Mouse (Mus musculus): ENCODE data around the gene Scamp1. TPM values are rescaled to one million over a fixed set of nuclear protein-coding genes. Genes with fewer than 3 reads are reported as not detected.

Gene Scamp1
- polyA plus RNA-seq, 1 experiment from 2014 or later, result 165 TPM

DNA sequence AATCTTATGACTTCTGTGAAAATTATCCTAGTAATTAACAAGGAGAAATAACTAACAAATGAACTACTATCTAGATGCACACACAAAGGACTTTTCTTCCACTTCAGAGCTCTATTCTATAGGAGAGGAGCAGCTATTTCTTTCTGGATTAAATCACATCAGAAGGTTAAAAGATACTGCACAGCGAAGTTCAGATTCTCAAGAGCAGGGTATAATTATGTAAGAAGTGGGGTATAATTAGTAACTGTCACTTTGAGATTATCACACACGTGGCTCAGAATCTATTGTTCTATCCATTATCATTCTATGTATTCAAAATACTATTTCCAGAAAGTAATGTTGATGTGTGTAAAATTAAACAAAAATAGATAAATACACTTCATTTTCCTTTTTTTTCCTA is 22.6 kb upstream of the Scamp1 start:
- DNase-seq, result no peak
- no peaks in the 10 kb centered on the region; the same call in 1 of the 2 replicates for H3K4me1 ChIP-seq (ENCODE audit: control insufficient read depth, insufficient read depth, low read length)
- no peaks in the 10 kb centered on the region for H3K36me3 ChIP-seq (ENCODE audit: control insufficient read depth, insufficient read depth, low read length)
- no peak overlapping the region for H3K27ac ChIP-seq (replicated peaks; ENCODE audit: low read depth, low read length)
- no peak overlapping the region for H3K4me3 ChIP-seq (replicated peaks; ENCODE audit: low read depth, low read length)
- H3K9me3 ChIP-seq (ENCODE audit: control insufficient read depth, low read length), result no peaks in the 10 kb centered on the region
- no peak for ATAC-seq (ENCODE audit: low FRiP score, low TSS enrichment)
- 74% methylated on average over 2 of the region's 2 CpGs for whole genome bisulfite sequencing
- H3K4me2 ChIP-seq (ENCODE audit: low read length), result no peak overlapping the region
- H3K9ac ChIP-seq (replicated peaks; ENCODE audit: low read length), result no peak overlapping the region
- no peaks in the 10 kb centered on the region; the same call in 1 of the 2 replicates for H3K27me3 ChIP-seq (ENCODE audit: control insufficient read depth, insufficient read depth, low read length)

DNA sequence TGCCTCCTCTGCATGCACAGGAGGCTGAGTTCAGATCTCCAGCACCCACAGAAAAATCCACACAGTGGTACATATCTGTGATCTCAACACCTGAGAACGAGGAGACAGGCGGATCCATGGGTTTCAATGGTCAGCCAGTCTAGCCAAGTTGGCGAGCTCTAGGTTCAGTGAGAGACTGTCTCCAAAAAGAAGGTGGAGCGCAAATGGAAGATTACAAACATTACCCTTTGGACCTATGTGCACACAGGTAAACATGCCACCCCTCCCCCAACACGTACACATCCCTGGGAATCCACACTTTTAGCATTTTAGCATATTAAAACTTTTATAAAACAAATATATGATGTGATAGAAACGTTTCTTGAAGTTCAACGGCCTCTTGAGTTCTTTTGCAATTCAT is 21.9 kb upstream of the Scamp1 start:
- no peaks in the 10 kb centered on the region; the same call in 1 of the 2 replicates for H3K27me3 ChIP-seq (ENCODE audit: control insufficient read depth, insufficient read depth, low read length)
- ATAC-seq (ENCODE audit: low FRiP score, low TSS enrichment) (no peak), DNase-seq (no peak)
- no peaks in the 10 kb centered on the region for H3K9me3 ChIP-seq (ENCODE audit: control insufficient read depth, low read length)
- WGBS, result 90% methylated on average over 7 of the region's 7 CpGs
- no peak overlapping the region for H3K27ac ChIP-seq (replicated peaks; ENCODE audit: low read depth, low read length)
- no peak overlapping the region for H3K4me2 ChIP-seq (ENCODE audit: low read length)
- no peak overlapping the region for H3K4me3 ChIP-seq (replicated peaks; ENCODE audit: low read depth, low read length)
- no peaks in the 10 kb centered on the region for H3K36me3 ChIP-seq (ENCODE audit: control insufficient read depth, insufficient read depth, low read length)
- H3K9ac ChIP-seq (replicated peaks; ENCODE audit: low read length), result no peak overlapping the region
- no peaks in the 10 kb centered on the region; the same call in 1 of the 2 replicates for H3K4me1 ChIP-seq (ENCODE audit: control insufficient read depth, insufficient read depth, low read length)

GRCm38 (mm10) chr13:94306968-94307289 is 21.3 kb upstream of the Scamp1 start:
- H3K4me2 ChIP-seq (ENCODE audit: low read length), result peak overlapping the region; percentile 34
- H3K36me3 ChIP-seq (ENCODE audit: control insufficient read depth, insufficient read depth, low read length), result no peaks in the 10 kb centered on the region
- no peaks in the 10 kb centered on the region; the same call in 1 of the 2 replicates for H3K27me3 ChIP-seq (ENCODE audit: control insufficient read depth, insufficient read depth, low read length)
- ATAC-seq (ENCODE audit: low FRiP score, low TSS enrichment), result no peak; the same call in 1 of the 2 replicates
- no peak overlapping the region for H3K9ac ChIP-seq (replicated peaks; ENCODE audit: low read length)
- H3K27ac ChIP-seq (replicated peaks; ENCODE audit: low read depth, low read length), result peak overlapping the region; percentile 1; the same call in 1 of the 2 replicates
- no peak for DNase-seq
- no peaks in the 10 kb centered on the region; the same call in 1 of the 2 replicates for H3K4me1 ChIP-seq (ENCODE audit: control insufficient read depth, insufficient read depth, low read length)
- no peaks in the 10 kb centered on the region for H3K9me3 ChIP-seq (ENCODE audit: control insufficient read depth, low read length)
- WGBS, result 29% methylated on average over 5 of the region's 5 CpGs
- H3K4me3 ChIP-seq (replicated peaks; ENCODE audit: low read depth, low read length), result no peak overlapping the region

GRCm38 (mm10) chr13:94306277-94306967 is 20.8 kb upstream of the Scamp1 start:
- no peaks in the 10 kb centered on the region for H3K9me3 ChIP-seq (ENCODE audit: control insufficient read depth, low read length)
- ATAC-seq (ENCODE audit: low FRiP score, low TSS enrichment) (peak; percentile 78), DNase-seq (peak; percentile 79)
- H3K27me3 ChIP-seq (ENCODE audit: control insufficient read depth, insufficient read depth, low read length), result no peaks in the 10 kb centered on the region; the same call in 1 of the 2 replicates
- H3K4me2 ChIP-seq (ENCODE audit: low read length), result peak overlapping the region; percentile 34
- H3K4me3 ChIP-seq (replicated peaks; ENCODE audit: low read depth, low read length), result no peak overlapping the region
- no peaks in the 10 kb centered on the region; the same call in 1 of the 2 replicates for H3K4me1 ChIP-seq (ENCODE audit: control insufficient read depth, insufficient read depth, low read length)
- H3K36me3 ChIP-seq (ENCODE audit: control insufficient read depth, insufficient read depth, low read length), result no peaks in the 10 kb centered on the region
- H3K9ac ChIP-seq (replicated peaks; ENCODE audit: low read length), result no peak overlapping the region
- WGBS, result 41% methylated on average over 18 of the region's 18 CpGs
- H3K27ac ChIP-seq (replicated peaks; ENCODE audit: low read depth, low read length), result peak overlapping the region; percentile 1; the same call in 1 of the 2 replicates

DNA sequence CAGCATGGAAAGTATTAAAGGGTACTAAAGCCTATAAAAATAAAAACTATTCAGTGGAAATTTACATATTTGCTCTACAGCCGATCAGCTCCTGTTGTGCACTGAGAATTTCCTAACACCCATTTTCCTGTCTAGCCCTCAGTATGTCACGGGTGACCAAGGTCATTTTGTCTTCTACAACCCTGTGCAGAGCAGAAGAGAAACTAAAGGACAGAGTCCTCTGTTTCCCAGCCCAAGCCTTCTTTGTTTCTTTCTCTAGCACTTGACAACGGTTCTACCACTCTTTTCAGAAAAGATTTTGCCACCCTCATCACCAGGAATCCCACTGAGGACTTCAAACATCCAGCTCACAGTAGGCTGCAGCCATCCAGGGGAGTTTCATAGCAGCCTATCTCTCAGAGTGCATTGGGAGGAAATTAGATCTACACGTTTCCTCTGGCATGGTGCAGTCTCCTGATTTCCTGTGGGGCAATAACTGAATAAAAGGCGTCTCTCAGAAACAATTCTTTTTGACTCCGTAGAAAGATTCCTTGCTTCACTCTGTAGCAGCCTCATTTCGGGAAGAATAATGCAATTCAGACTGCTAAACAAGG is 15.4 kb upstream of the Scamp1 start:
- H3K4me2 ChIP-seq (ENCODE audit: low read length), result no peak overlapping the region
- 41% methylated on average over 7 of the region's 7 CpGs for WGBS
- H3K27me3 ChIP-seq (ENCODE audit: control insufficient read depth, insufficient read depth, low read length), result no peaks in the 10 kb centered on the region
- H3K4me3 ChIP-seq (replicated peaks; ENCODE audit: low read depth, low read length), result no peak overlapping the region
- H3K9ac ChIP-seq (replicated peaks; ENCODE audit: low read length), result no peak overlapping the region
- ATAC-seq (ENCODE audit: low FRiP score, low TSS enrichment) (no peak), DNase-seq (no peak)
- no peaks in the 10 kb centered on the region for H3K9me3 ChIP-seq (ENCODE audit: control insufficient read depth, low read length)
- H3K36me3 ChIP-seq (ENCODE audit: control insufficient read depth, insufficient read depth, low read length), result no peaks in the 10 kb centered on the region
- no peaks in the 10 kb centered on the region for H3K4me1 ChIP-seq (ENCODE audit: control insufficient read depth, insufficient read depth, low read length)
- H3K27ac ChIP-seq (replicated peaks; ENCODE audit: low read depth, low read length), result no peak overlapping the region

- no peaks in the 10 kb centered on the region for H3K27me3 ChIP-seq (ENCODE audit: control insufficient read depth, insufficient read depth, low read length)
- no peak overlapping the region for H3K4me3 ChIP-seq (replicated peaks; ENCODE audit: low read depth, low read length)
- DNase-seq (no peak), ATAC-seq (ENCODE audit: low FRiP score, low TSS enrichment) (no peak)
- no peaks in the 10 kb centered on the region for H3K36me3 ChIP-seq (ENCODE audit: control insufficient read depth, insufficient read depth, low read length)
- no peak overlapping the region for H3K27ac ChIP-seq (replicated peaks; ENCODE audit: low read depth, low read length)
- WGBS, result 93% methylated on average over 4 of the region's 4 CpGs
- H3K4me1 ChIP-seq (ENCODE audit: control insufficient read depth, insufficient read depth, low read length), result no peaks in the 10 kb centered on the region
- H3K4me2 ChIP-seq (ENCODE audit: low read length), result no peak overlapping the region
- H3K9me3 ChIP-seq (ENCODE audit: control insufficient read depth, low read length), result no peaks in the 10 kb centered on the region
- no peak overlapping the region for H3K9ac ChIP-seq (replicated peaks; ENCODE audit: low read length)
Observed at GRCm38 (mm10) chr13:94300232-94300631, 14.6 kb upstream of the Scamp1 start.

GRCm38 (mm10) chr13:94298401-94298800 is 12.7 kb upstream of the Scamp1 start:
- DNase-seq (no peak), ATAC-seq (ENCODE audit: low FRiP score, low TSS enrichment) (no peak)
- Histone ChIP-seq H3K27me3 (ENCODE audit: control insufficient read depth, insufficient read depth, low read length) (no peaks in the 10 kb centered on the region), H3K9me3 (ENCODE audit: control insufficient read depth, low read length) (no peaks in the 10 kb centered on the region), H3K27ac (replicated peaks; ENCODE audit: low read depth, low read length) (no peak overlapping the region), H3K36me3 (ENCODE audit: control insufficient read depth, insufficient read depth, low read length) (no peaks in the 10 kb centered on the region), H3K4me2 (ENCODE audit: low read length) (no peak overlapping the region), H3K9ac (replicated peaks; ENCODE audit: low read length) (no peak overlapping the region), H3K4me3 (replicated peaks; ENCODE audit: low read depth, low read length) (no peak overlapping the region), H3K4me1 (ENCODE audit: control insufficient read depth, insufficient read depth, low read length) (no peaks in the 10 kb centered on the region)
- WGBS, result 80% methylated on average over 4 of the region's 4 CpGs

DNA sequence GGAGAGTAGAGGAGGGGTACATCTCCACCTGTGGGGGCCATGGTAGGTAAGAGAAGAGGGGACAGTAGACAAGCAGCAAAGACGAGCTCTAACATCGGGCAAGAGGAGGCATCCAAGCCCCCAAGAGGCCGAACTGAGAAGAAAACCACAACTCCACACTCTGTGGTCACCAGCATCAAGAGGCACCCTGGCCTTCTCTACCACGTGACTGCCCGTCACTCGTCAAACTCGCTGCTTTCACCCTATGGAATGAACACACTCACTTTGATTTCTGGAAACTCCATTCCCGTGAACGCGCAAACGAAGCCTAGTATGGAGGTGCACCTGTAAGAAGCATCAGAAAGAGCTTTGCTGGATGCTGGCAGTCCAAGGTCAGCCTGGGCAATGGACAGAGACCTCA is 10.7 kb upstream of the Scamp1 start:
- Histone ChIP-seq H3K27ac (replicated peaks; ENCODE audit: low read depth, low read length) (no peak overlapping the region), H3K27me3 (ENCODE audit: control insufficient read depth, insufficient read depth, low read length) (no peaks in the 10 kb centered on the region), H3K9ac (replicated peaks; ENCODE audit: low read length) (no peak overlapping the region), H3K9me3 (ENCODE audit: control insufficient read depth, low read length) (no peaks in the 10 kb centered on the region), H3K36me3 (ENCODE audit: control insufficient read depth, insufficient read depth, low read length) (no peaks in the 10 kb centered on the region), H3K4me1 (ENCODE audit: control insufficient read depth, insufficient read depth, low read length) (no peaks in the 10 kb centered on the region), H3K4me3 (replicated peaks; ENCODE audit: low read depth, low read length) (no peak overlapping the region), H3K4me2 (ENCODE audit: low read length) (no peak overlapping the region)
- 92% methylated on average over 11 of the region's 11 CpGs for WGBS
- ATAC-seq (ENCODE audit: low FRiP score, low TSS enrichment) (no peak), DNase-seq (no peak)

DNA sequence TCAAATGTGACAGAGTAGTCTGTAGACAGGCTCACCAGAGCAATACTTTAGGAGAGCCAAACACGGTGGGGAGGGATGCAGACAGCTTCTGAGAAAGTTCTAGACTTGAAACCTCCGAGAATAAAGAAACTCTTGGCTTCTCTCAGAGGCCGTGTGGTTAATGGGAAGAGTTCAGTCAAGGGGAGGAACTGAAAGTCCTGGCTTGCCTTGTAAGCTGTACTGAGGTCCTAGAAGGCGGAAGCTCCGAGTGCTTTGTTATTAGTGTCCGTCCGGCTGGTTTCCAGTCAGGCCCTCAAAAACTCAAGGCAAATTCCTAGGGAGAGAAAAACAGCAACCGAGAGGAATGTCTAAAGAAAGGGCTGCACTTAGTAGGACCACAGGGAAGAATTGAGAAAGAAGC is 10.3 kb upstream of the Scamp1 start:
- Histone ChIP-seq H3K27ac (replicated peaks; ENCODE audit: low read depth, low read length) (no peak overlapping the region), H3K4me3 (replicated peaks; ENCODE audit: low read depth, low read length) (no peak overlapping the region), H3K4me2 (ENCODE audit: low read length) (no peak overlapping the region), H3K27me3 (ENCODE audit: control insufficient read depth, insufficient read depth, low read length) (no peaks in the 10 kb centered on the region), H3K36me3 (ENCODE audit: control insufficient read depth, insufficient read depth, low read length) (no peaks in the 10 kb centered on the region), H3K4me1 (ENCODE audit: control insufficient read depth, insufficient read depth, low read length) (no peaks in the 10 kb centered on the region), H3K9me3 (ENCODE audit: control insufficient read depth, low read length) (no peaks in the 10 kb centered on the region), H3K9ac (replicated peaks; ENCODE audit: low read length) (no peak overlapping the region)
- 88% methylated on average over 8 of the region's 8 CpGs for WGBS
- ATAC-seq (ENCODE audit: low FRiP score, low TSS enrichment), result no peak
- no peak for DNase-seq
